Mouse (Mus musculus): ENCODE data around the gene Slc25a21. TPM values are rescaled to one million over a fixed set of nuclear protein-coding genes. Genes with fewer than 3 reads are reported as not detected.

Slc25a21 gene
- polyA plus RNA-seq, 1 experiment from 2014 or later: 0.23 TPM

- ATAC-seq (ENCODE audit: low read depth): no peak
- Histone ChIP-seq H3K27me3 (ENCODE audit: control insufficient read depth, insufficient read depth, low read length) (no peaks in the 10 kb centered on the region), H3K9ac (replicated peaks; ENCODE audit: low read depth, low read length) (no peak overlapping the region)
Measured at GRCm38 (mm10) chr12:56727631-56728030, 469.6 kb downstream of the Slc25a21 start.

DNA sequence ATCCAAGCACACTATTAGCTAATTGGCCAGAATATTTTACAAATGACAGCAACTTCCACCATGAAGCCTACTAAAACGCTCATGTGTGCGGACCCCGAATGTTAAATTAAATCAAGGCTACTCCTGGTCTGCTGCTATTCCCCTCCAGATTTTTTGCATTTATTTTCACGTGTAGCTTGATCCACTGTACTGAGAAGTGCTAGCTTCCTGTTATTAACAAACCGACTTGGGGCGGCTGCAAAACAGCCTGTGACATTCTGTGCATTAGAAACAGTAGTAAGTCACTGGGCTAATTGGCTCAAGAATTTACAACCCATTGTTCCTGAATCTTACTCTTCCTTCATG is 478.6 kb downstream of the Slc25a21 start:
- Histone ChIP-seq H3K27me3 (ENCODE audit: control insufficient read depth, insufficient read depth, low read length) (peaks cover 8% of the 10 kb centered on the region), H3K4me3 (ENCODE audit: low read depth, low read length) (no peak overlapping the region), H3K9ac (replicated peaks; ENCODE audit: low read depth, low read length) (no peak overlapping the region), H3K27ac (ENCODE audit: low read depth, low read length) (no peak overlapping the region), H3K9me3 (ENCODE audit: control insufficient read depth, low read length) (no peaks in the 10 kb centered on the region), H3K4me1 (ENCODE audit: control insufficient read depth, insufficient read depth, low read length) (no peaks in the 10 kb centered on the region), H3K4me2 (ENCODE audit: low read depth, low read length) (no peak overlapping the region), H3K36me3 (ENCODE audit: control insufficient read depth, insufficient read depth, low read length) (no peaks in the 10 kb centered on the region)
- no peak for ATAC-seq (ENCODE audit: low read depth)
- WGBS: 17% methylated on average over 6 of the region's 6 CpGs

More at GRCm38 (mm10) chr12:56727631-56728030, 469.6 kb downstream of the Slc25a21 start:
- H3K36me3 ChIP-seq (ENCODE audit: control insufficient read depth, insufficient read depth, low read length): no peaks in the 10 kb centered on the region
- H3K4me2 ChIP-seq (ENCODE audit: low read depth, low read length): no peak overlapping the region
- no peaks in the 10 kb centered on the region for H3K9me3 ChIP-seq (ENCODE audit: control insufficient read depth, low read length)
- H3K27ac ChIP-seq (ENCODE audit: low read depth, low read length): no peak overlapping the region
- H3K4me3 ChIP-seq (ENCODE audit: low read depth, low read length): no peak overlapping the region
- 69% methylated on average over 4 of the region's 4 CpGs for WGBS
- no peaks in the 10 kb centered on the region for H3K4me1 ChIP-seq (ENCODE audit: control insufficient read depth, insufficient read depth, low read length)

DNA sequence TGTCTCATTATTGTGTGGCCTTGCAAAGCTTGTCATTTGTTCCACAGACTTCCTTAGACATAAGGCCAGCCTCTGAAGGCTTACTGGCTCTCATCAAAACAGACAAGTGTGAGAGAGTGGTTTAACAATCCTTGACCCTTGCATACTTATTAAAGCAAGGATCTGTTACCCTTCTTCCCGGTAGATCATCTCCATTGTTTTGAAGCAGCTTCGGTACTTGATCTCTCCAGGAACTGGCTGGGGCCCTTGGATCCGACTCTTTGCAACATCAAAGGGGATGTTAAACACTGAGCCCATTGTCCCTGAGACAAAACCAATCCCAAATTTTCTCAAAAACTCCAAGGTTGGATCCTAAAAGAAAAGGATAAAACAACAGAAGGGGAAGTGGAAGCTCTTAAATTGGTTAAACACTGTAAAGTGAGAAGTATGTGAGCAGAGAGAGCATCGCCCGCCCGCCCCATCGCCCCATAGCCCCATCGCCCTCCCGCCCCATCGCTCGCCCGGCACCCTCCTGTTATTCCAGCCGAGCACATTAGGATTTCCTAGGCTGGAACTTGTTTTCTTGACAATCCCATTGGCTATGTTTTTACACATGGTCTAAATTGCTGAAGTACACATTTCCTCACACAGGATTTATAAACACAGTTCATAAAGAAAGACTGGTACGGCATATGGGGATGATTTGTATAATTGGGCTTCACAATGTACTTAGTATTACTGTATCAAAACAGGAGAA is 479.1 kb downstream of the Slc25a21 start:
- Histone ChIP-seq H3K4me1 (ENCODE audit: control insufficient read depth, insufficient read depth, low read length) (no peaks in the 10 kb centered on the region), H3K27ac (ENCODE audit: low read depth, low read length) (no peak overlapping the region), H3K9me3 (ENCODE audit: control insufficient read depth, low read length) (no peaks in the 10 kb centered on the region), H3K4me2 (ENCODE audit: low read depth, low read length) (no peak overlapping the region), H3K27me3 (ENCODE audit: control insufficient read depth, insufficient read depth, low read length) (peaks cover 8% of the 10 kb centered on the region), H3K9ac (replicated peaks; ENCODE audit: low read depth, low read length) (no peak overlapping the region), H3K4me3 (ENCODE audit: low read depth, low read length) (no peak overlapping the region), H3K36me3 (ENCODE audit: control insufficient read depth, insufficient read depth, low read length) (no peaks in the 10 kb centered on the region)
- ATAC-seq (ENCODE audit: low read depth): no peak
- 5% methylated on average over 14 of the region's 14 CpGs for WGBS

- Histone ChIP-seq H3K36me3 (ENCODE audit: control insufficient read depth, insufficient read depth, low read length) (no peaks in the 10 kb centered on the region), H3K9ac (replicated peaks; ENCODE audit: low read depth, low read length) (no peak overlapping the region), H3K4me2 (ENCODE audit: low read depth, low read length) (no peak overlapping the region), H3K27ac (ENCODE audit: low read depth, low read length) (no peak overlapping the region), H3K4me3 (ENCODE audit: low read depth, low read length) (no peak overlapping the region), H3K9me3 (ENCODE audit: control insufficient read depth, low read length) (no peaks in the 10 kb centered on the region), H3K4me1 (ENCODE audit: control insufficient read depth, insufficient read depth, low read length) (no peaks in the 10 kb centered on the region), H3K27me3 (ENCODE audit: control insufficient read depth, insufficient read depth, low read length) (peaks cover 58% of the 10 kb centered on the region)
- no peak for ATAC-seq (ENCODE audit: low read depth)
- 16% methylated on average over 6 of the region's 6 CpGs for WGBS
Measured at GRCm38 (mm10) chr12:56701004-56701403, 496.3 kb downstream of the Slc25a21 start.

- H3K4me2 ChIP-seq (ENCODE audit: low read depth, low read length): no peak overlapping the region
- ATAC-seq (ENCODE audit: low read depth): no peak; the same call in 1 of the 2 replicates
- no peaks in the 10 kb centered on the region for H3K36me3 ChIP-seq (ENCODE audit: control insufficient read depth, insufficient read depth, low read length)
- 3% methylated on average over 44 of the region's 44 CpGs for WGBS
- H3K27ac ChIP-seq (ENCODE audit: low read depth, low read length): no peak overlapping the region
- H3K9me3 ChIP-seq (ENCODE audit: control insufficient read depth, low read length): no peaks in the 10 kb centered on the region
- no peak overlapping the region for H3K9ac ChIP-seq (replicated peaks; ENCODE audit: low read depth, low read length)
- no peaks in the 10 kb centered on the region for H3K4me1 ChIP-seq (ENCODE audit: control insufficient read depth, insufficient read depth, low read length)
- H3K4me3 ChIP-seq (ENCODE audit: low read depth, low read length): no peak overlapping the region
- peaks cover 66% of the 10 kb centered on the region for H3K27me3 ChIP-seq (ENCODE audit: control insufficient read depth, insufficient read depth, low read length)
Measured at GRCm38 (mm10) chr12:56699915-56700900, 497.1 kb downstream of the Slc25a21 start.

GRCm38 (mm10) chr12:56699351-56699750 is 497.9 kb downstream of the Slc25a21 start:
- ATAC-seq (ENCODE audit: low read depth): no peak
- Histone ChIP-seq H3K36me3 (ENCODE audit: control insufficient read depth, insufficient read depth, low read length) (no peaks in the 10 kb centered on the region), H3K27me3 (ENCODE audit: control insufficient read depth, insufficient read depth, low read length) (peaks cover 67% of the 10 kb centered on the region), H3K4me3 (ENCODE audit: low read depth, low read length) (no peak overlapping the region), H3K9me3 (ENCODE audit: control insufficient read depth, low read length) (no peaks in the 10 kb centered on the region), H3K4me2 (ENCODE audit: low read depth, low read length) (no peak overlapping the region), H3K9ac (replicated peaks; ENCODE audit: low read depth, low read length) (no peak overlapping the region), H3K27ac (ENCODE audit: low read depth, low read length) (no peak overlapping the region), H3K4me1 (ENCODE audit: control insufficient read depth, insufficient read depth, low read length) (no peaks in the 10 kb centered on the region)
- WGBS: 12% methylated on average over 3 of the region's 3 CpGs

- H3K4me2 ChIP-seq (ENCODE audit: low read depth, low read length): no peak overlapping the region
- WGBS: 4% methylated on average over 8 of the region's 8 CpGs
- H3K27me3 ChIP-seq (ENCODE audit: control insufficient read depth, insufficient read depth, low read length): peaks cover 69% of the 10 kb centered on the region
- no peak overlapping the region for H3K9ac ChIP-seq (replicated peaks; ENCODE audit: low read depth, low read length)
- H3K36me3 ChIP-seq (ENCODE audit: control insufficient read depth, insufficient read depth, low read length): no peaks in the 10 kb centered on the region
- H3K4me1 ChIP-seq (ENCODE audit: control insufficient read depth, insufficient read depth, low read length): no peaks in the 10 kb centered on the region
- no peak for ATAC-seq (ENCODE audit: low read depth)
- no peak overlapping the region for H3K27ac ChIP-seq (ENCODE audit: low read depth, low read length)
- H3K9me3 ChIP-seq (ENCODE audit: control insufficient read depth, low read length): no peaks in the 10 kb centered on the region
- H3K4me3 ChIP-seq (ENCODE audit: low read depth, low read length): no peak overlapping the region
Measured at GRCm38 (mm10) chr12:56698191-56698980, 498.9 kb downstream of the Slc25a21 start.

- Histone ChIP-seq H3K9ac (replicated peaks; ENCODE audit: low read depth, low read length) (no peak overlapping the region), H3K4me1 (ENCODE audit: control insufficient read depth, insufficient read depth, low read length) (no peaks in the 10 kb centered on the region), H3K4me2 (ENCODE audit: low read depth, low read length) (no peak overlapping the region), H3K27me3 (ENCODE audit: control insufficient read depth, insufficient read depth, low read length) (peaks cover 73% of the 10 kb centered on the region), H3K27ac (ENCODE audit: low read depth, low read length) (no peak overlapping the region), H3K9me3 (ENCODE audit: control insufficient read depth, low read length) (no peaks in the 10 kb centered on the region), H3K4me3 (ENCODE audit: low read depth, low read length) (no peak overlapping the region), H3K36me3 (ENCODE audit: control insufficient read depth, insufficient read depth, low read length) (no peaks in the 10 kb centered on the region)
- ATAC-seq (ENCODE audit: low read depth): no peak
- under 1% methylated on average over 12 of the region's 12 CpGs for WGBS
Measured at GRCm38 (mm10) chr12:56697785-56698184, 499.5 kb downstream of the Slc25a21 start.

Measured in neural tube, embryonic 14.5 days (tissue).